Mouse (Mus musculus): Measurements from ENCODE around the gene Mrpl54. TPM values are rescaled to one million over a fixed set of nuclear protein-coding genes. Genes with fewer than 3 reads are reported as not detected.

Mrpl54 gene
- total and polyA plus RNA-seq, 3 experiments = 137 to 421 (median 157) TPM

DNA sequence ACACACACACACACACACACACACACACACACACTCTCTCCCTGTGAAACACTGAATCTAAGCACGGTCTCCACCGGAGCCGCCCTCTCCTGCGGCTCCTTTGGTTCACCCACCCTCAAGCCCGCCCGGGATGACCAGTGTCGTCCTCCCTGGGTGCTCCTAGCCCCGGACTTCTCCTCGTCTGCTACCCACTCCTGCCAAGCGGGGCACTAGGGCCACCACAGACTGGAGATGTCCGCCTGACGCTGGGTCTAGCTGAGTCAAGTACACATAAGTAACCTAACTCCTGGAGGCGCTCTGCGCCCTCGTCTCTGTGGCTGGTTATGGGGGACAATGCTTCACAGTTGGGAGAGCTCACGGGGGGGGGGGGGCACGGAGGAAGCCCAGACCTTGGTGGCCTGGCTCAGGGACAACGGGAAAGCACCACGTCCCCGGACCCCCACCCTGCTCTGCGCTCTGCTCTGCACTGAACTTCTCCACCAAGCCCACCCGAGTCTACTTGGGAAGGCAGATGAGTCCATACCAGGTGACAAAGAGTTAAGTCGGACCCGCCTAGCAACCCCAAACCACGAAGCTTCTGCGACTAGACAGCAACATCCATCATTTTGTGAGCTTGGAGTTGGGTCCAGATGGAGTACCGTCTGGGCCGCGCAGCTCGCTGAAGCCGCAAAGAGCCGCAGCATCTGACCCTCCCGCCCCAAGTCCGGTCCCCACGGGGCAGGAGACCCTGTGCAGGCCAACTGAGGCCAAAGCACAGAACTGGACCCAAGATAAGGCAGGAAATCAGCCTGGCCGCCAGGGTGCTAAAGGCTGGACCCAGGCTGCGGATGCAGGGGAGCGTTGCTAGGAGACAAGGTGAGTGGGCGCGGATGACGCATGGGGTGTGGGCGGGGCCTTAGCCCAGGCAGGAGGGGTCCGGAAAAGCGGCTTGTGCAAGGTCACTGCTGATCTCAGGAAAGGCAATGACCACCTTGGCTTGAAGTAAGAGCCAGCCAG, 14.0 kb downstream of the Mrpl54 start, which contains the start of gene Matk:
TSS of gene Matk (plus strand) at position 512 of the 996 bp plus-strand sequence.
- Histone ChIP-seq H3K27me3 (ENCODE audit: control insufficient read depth in 1 of 2, insufficient read depth in 2 of 2, low read length in 2 of 2) (no peaks in the 10 kb centered on the region), H3K4me1 (ENCODE audit: control insufficient read depth in 1 of 2, insufficient read depth in 2 of 2, low read length in 2 of 2) (no peaks in the 10 kb centered on the region), H3K27ac (ENCODE audit: control insufficient read depth, low read depth, low read length) (no peak within 1 kb of the TSS), H3K4me3 (ENCODE audit: control insufficient read depth in 1 of 2, insufficient read depth in 1 of 2, low read depth in 2 of 2, low read length in 2 of 2) (no peak within 1 kb of the TSS), H3K9ac (ENCODE audit: control insufficient read depth, low read depth, low read length, poor library complexity, severe bottlenecking) (no peak within 1 kb of the TSS), H3K36me3 (ENCODE audit: control insufficient read depth in 1 of 2, insufficient read depth in 2 of 2, low read length in 2 of 2) (no peaks in the 10 kb centered on the region), H3K79me2 (ENCODE audit: control insufficient read depth, insufficient read depth, low read length, poor library complexity) (no peaks in the 10 kb centered on the region), H3K9me3 (replicated peaks; ENCODE audit: insufficient read depth, low read length) (no peaks in the 10 kb centered on the region)
- no peak; the same call in 1 of the 2 replicates for TF ChIP-seq POLR2AphosphoS2 (IDR thresholded peaks at IDR 0.05; ENCODE audit: low read length)
- TF ChIP-seq MYB (IDR thresholded peaks at IDR 0.05; ENCODE audit: low read depth, low read length) = no peak
- no peak for TF ChIP-seq KAT2A (conservative IDR thresholded peaks at IDR 0.05; ENCODE audit: low read depth, low read length)
- TF ChIP-seq JUND (IDR thresholded peaks at IDR 0.05; ENCODE audit: low read depth, low read length) = no peak
- no peak for TF ChIP-seq POLR2AphosphoS5 (IDR thresholded peaks at IDR 0.05; ENCODE audit: borderline replicate concordance, low read depth, low read length)
- no peak for TF ChIP-seq MAX (IDR thresholded peaks at IDR 0.05; ENCODE audit: low read length)
- no peak for TF ChIP-seq NRF1 (IDR thresholded peaks at IDR 0.05; ENCODE audit: insufficient read depth, low read depth, low read length, poor library complexity, severe bottlenecking)
- TF ChIP-seq TCF12 (IDR thresholded peaks at IDR 0.05; ENCODE audit: low read depth, low read length) = no peak
- TF ChIP-seq HCFC1 (IDR thresholded peaks at IDR 0.05; ENCODE audit: low read depth, low read length) = no peak
- no peak for TF ChIP-seq BHLHE40 (IDR thresholded peaks at IDR 0.05; ENCODE audit: borderline replicate concordance, low read depth, low read length)
- no peak for TF ChIP-seq NELFE (IDR thresholded peaks at IDR 0.05; ENCODE audit: low read depth, low read length)
- TF ChIP-seq MXI1 (IDR thresholded peaks at IDR 0.05; ENCODE audit: low read depth, low read length) = no peak
- TF ChIP-seq RCOR1 (IDR thresholded peaks at IDR 0.05; ENCODE audit: low read depth, low read length) = no peak
- TF ChIP-seq RAD21 (IDR thresholded peaks at IDR 0.05; ENCODE audit: low read depth, low read length) = no peak
- TF ChIP-seq TBP (IDR thresholded peaks at IDR 0.05; ENCODE audit: low read depth, low read length) = no peak
- DNase-seq (ENCODE audit: low read depth, low spot score) = no peak

DNA sequence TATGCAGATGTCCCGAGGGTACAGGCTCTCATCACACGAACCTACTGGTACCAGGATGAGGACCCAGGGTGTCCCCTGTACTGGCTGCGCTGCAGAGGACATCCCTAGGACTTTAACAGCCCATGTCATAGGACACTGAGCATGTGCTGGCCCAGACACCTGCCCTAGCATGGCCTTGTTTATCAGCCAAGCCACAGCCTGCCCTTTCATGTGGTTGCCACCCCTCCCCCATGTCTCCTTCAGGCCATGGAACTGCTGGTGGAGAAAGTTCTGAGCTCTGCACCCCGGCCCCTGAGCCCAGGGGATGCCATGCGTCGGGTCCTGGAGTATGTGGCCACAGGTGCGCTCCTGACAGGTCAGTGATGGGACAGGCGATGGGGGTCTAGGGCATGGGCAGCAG, 17.3 kb downstream of the Mrpl54 start:
- Histone ChIP-seq H3K4me1 (ENCODE audit: control insufficient read depth in 1 of 2, insufficient read depth in 2 of 2, low read length in 2 of 2) (peaks cover 0 to 7% of the 10 kb centered on the region in 2 experiments; a peak in 2 of 4 replicates), H3K9me3 (replicated peaks; ENCODE audit: insufficient read depth, low read length) (no peaks in the 10 kb centered on the region), H3K27ac (ENCODE audit: control insufficient read depth, low read depth, low read length) (no peak overlapping the region), H3K9ac (ENCODE audit: control insufficient read depth, low read depth, low read length, poor library complexity, severe bottlenecking) (no peak overlapping the region), H3K27me3 (ENCODE audit: control insufficient read depth in 1 of 2, insufficient read depth in 2 of 2, low read length in 2 of 2) (no peaks in the 10 kb centered on the region), H3K36me3 (ENCODE audit: control insufficient read depth in 1 of 2, insufficient read depth in 2 of 2, low read length in 2 of 2) (peaks cover 0 to 2% of the 10 kb centered on the region in 2 experiments; a peak in 1 of 4 replicates), H3K79me2 (ENCODE audit: control insufficient read depth, insufficient read depth, low read length, poor library complexity) (no peaks in the 10 kb centered on the region), H3K4me3 (ENCODE audit: control insufficient read depth in 1 of 2, insufficient read depth in 1 of 2, low read depth in 2 of 2, low read length in 2 of 2) (no peak overlapping the region)
- no peak for DNase-seq (ENCODE audit: low read depth, low spot score)
- TF ChIP-seq MAFK (IDR thresholded peaks at IDR 0.05; ENCODE audit: borderline replicate concordance, low read depth, low read length) (no peak), JUND (IDR thresholded peaks at IDR 0.05; ENCODE audit: low read depth, low read length) (no peak), TBP (IDR thresholded peaks at IDR 0.05; ENCODE audit: low read depth, low read length) (no peak), GATA1 (IDR thresholded peaks at IDR 0.05; ENCODE audit: low read depth, low read length) (no peak)

Measured in MEL (cell line).